Mouse (Mus musculus): Measurements from ENCODE around the gene Armcx1. TPM values are rescaled to one million over a fixed set of nuclear protein-coding genes. Genes with fewer than 3 reads are reported as not detected.

Armcx1 gene
- polyA plus RNA-seq, 1 experiment from 2014 or later, result 85.5 TPM

Small RNAs within 50 kb of the gene (microRNA-seq; reads per million reads assigned to microRNA genes)
- 0.93 reads per million for gene Mir7093

Other genes with a start within 250 kb of the Armcx1 start
- gene Taf7l, start 241.5 kb upstream of the Armcx1 start, polyA plus RNA-seq (2015; fragmentation: Nextera tagmentation; extraction: Ambion mirVana), result 0.17 and 0.27 TPM in 2 replicates
- gene Timm8a1, start 176.1 kb upstream of the Armcx1 start, polyA plus RNA-seq (2015; fragmentation: Nextera tagmentation; extraction: Ambion mirVana), result 45.1 and 46.5 TPM in 2 replicates
- 0.63 and 1.1 TPM in 2 replicates for gene Btk, start 134.4 kb upstream of the Armcx1 start, polyA plus RNA-seq (2015; fragmentation: Nextera tagmentation; extraction: Ambion mirVana)
- 223 and 238 TPM in 2 replicates for gene Rpl36a, start 132.3 kb upstream of the Armcx1 start, polyA plus RNA-seq (2015; fragmentation: Nextera tagmentation; extraction: Ambion mirVana)
- 3.1 and 3.5 TPM in 2 replicates for gene Gla, start 116.8 kb upstream of the Armcx1 start, polyA plus RNA-seq (2015; fragmentation: Nextera tagmentation; extraction: Ambion mirVana)
- 170 TPM in 2 replicates for gene Hnrnph2, start 116.8 kb upstream of the Armcx1 start, polyA plus RNA-seq (2015; fragmentation: Nextera tagmentation; extraction: Ambion mirVana)
- gene Armcx4, start 31.4 kb upstream of the Armcx1 start, polyA plus RNA-seq (2015; fragmentation: Nextera tagmentation; extraction: Ambion mirVana), result 6.2 and 7.6 TPM in 2 replicates
- 41.3 and 43.7 TPM in 2 replicates for gene Armcx6, start 33.5 kb downstream of the Armcx1 start, polyA plus RNA-seq (2015; fragmentation: Nextera tagmentation; extraction: Ambion mirVana)
- gene Armcx3, start 38.6 kb downstream of the Armcx1 start, polyA plus RNA-seq (2015; fragmentation: Nextera tagmentation; extraction: Ambion mirVana), result 67.0 and 74.6 TPM in 2 replicates
- gene Armcx2, start 91.3 kb downstream of the Armcx1 start, polyA plus RNA-seq (2015; fragmentation: Nextera tagmentation; extraction: Ambion mirVana), result 93.7 and 98.9 TPM in 2 replicates
- 0.22 and 0.38 TPM in 2 replicates for gene Nxf2, start 246.8 kb downstream of the Armcx1 start, polyA plus RNA-seq (2015; fragmentation: Nextera tagmentation; extraction: Ambion mirVana)

Data from hindbrain, embryonic 13.5 days (tissue).